Mouse (Mus musculus) left cerebral cortex, adult 8-10 months (tissue): ENCODE results near the gene Gm10337. TPM values are rescaled to one million over a fixed set of nuclear protein-coding genes. Genes with fewer than 3 reads are reported as not detected.

Experiments
- DNase-seq, 2 experiments: peaks; one replicate each; pipeline ENCODE4 v3.0.0; 2022; ENCODE audit warnings: low spot score in 2 of 2
- total RNA-seq, 4 experiments: library from RNA; stranded (reverse); gene quantifications; 2 replicates each; pipeline ENCODE4 v1.2.4; 2022

Gm10337 gene
- total RNA-seq, 4 experiments from 2014 or later, result not detected

DNA sequence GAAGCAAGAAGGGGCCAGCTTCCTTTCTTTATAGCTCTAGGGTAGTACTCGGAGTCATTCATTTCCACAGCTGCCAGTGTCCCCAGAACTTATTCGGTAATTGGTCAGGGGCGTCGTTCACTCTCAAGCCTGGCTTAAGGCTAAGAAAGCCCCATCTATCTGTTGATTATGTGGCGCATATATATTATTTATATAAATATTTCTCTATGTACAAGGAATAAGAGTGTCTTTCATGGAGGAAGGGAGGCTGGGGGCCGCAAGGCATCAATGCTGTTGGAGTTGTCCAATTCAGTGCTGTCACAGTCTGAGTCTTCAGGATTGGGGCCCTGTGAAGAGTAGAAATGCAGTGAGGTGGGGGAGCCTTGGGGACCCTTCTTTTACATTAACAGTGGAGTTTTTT lies 3.7 kb upstream of the Gm10337 start:
- no peak for DNase-seq

DNA sequence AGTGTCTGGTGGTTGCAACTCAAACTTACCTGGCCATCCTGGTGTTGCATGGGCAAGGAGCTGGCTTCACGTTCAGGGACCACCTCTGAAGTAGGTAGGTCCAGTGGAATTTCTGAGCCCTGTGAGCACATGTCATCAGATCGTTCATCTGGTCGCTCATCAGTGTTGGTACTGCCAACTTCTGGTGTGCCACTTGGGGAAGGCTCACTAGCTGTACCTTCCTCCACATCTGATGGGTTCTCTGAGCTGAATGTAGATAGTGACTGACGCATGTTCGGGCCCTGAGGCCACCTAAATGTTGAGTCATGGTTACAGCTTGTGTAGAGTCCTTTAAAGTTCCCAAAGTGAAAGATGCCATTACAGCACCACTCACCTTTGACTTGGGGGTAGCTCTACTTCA lies 3.0 kb upstream of the Gm10337 start:
- no peak for DNase-seq

DNA sequence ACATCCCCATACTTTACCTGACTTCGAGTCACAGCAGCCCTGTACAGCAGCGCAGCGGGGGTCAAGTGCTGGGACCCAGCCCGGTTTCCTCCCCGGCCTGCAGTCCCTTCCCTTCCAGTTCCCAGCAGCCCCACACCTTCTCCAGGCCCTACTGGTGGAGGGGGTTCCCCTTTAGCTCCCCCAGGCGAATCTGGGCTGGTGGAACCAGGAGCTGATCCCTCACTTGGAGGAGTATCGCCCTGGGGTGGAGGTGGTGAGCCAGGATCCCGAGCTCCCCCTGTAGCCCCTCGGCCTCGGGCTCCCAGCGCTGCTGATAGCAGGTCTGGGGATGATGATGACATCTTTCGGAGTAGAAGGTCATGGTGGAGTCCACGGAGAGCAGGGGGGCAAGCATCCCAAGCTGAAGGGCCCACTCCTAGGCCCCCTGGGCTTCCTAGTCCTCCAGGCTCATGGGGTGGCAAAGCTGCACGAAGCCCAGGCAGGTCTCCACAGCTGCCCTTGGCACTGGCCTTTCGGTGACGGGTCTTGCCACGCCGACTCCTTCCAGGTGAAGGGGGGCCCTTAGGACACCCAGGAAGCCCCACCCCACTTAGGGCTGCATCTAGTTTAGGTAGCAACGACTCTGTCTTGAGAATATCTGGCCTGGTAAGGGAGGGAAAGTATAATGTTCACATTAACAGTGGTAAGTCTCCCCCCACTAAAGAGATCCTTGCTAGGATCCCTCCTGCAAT lies 2.3 kb upstream of the Gm10337 start:
- DNase-seq, result no peak

DNA sequence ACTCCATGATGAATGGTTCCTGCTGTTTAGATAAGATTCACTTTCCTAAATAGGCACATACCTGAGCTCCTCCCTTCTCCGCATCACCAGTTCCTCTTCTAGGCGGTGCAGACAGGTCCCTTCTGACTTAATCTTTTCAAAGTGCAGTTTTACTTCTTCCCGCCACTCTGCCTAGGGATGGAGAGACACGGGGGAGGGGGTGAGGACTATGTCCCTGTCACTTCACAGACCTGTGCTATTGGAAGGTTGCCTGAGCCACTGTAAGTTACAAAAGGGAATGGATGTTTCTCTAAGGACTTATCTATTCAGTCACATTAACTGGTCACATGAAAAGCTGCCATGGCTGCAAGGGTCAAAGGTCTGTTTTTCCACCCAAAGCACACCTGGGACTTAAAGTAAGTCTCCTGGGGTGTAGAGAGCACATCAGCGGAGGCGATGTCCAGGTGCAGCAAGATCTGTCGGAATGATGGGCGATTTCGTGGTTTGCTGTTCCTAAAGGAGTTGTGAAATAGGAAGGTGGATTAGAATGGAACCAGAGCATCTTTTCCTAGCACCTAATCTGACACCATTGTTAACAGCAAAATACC lies 1.2 kb upstream of the Gm10337 start:
- no peak for DNase-seq

DNA sequence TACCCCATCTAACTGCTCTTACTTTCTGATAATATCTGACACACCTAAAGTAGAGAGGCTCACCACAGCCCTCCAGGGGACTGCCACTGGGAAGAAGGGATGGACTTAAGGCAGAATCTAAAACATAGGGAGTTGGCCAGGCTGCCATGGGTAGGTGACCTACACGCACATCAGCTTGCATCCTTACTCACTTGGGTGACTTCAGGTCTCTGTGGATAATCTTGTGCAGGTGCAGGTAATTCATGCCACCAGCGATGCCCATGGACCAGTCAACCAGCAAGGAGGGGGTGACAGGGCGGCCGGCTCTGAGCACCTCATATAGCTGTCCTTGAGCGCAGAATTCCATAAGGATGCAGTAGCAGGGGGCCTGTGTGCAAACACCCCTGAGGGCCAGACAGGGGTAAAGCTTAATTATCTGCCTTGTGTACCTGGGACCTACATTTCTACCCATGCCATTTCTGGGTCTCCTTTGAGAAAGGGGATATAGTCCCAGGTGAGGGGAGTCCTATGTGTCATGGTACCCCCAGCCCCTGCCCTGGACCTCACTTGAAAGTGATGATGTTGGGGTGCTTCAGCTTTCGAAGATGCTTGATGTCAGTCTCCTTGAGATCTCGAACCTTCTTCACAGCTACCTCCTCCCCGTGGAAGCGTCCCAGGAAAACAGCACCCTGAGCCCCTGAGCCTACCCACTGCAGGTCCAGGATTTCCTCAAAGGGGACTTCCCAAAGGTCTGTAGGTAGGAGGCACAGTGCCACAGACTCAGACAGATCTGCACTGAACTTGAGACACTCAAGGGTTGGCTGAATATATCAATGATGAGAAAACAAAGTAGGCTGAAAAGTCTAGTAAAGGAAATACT lies 631 bp downstream of the Gm10337 start:
- DNase-seq, result no peak

DNA sequence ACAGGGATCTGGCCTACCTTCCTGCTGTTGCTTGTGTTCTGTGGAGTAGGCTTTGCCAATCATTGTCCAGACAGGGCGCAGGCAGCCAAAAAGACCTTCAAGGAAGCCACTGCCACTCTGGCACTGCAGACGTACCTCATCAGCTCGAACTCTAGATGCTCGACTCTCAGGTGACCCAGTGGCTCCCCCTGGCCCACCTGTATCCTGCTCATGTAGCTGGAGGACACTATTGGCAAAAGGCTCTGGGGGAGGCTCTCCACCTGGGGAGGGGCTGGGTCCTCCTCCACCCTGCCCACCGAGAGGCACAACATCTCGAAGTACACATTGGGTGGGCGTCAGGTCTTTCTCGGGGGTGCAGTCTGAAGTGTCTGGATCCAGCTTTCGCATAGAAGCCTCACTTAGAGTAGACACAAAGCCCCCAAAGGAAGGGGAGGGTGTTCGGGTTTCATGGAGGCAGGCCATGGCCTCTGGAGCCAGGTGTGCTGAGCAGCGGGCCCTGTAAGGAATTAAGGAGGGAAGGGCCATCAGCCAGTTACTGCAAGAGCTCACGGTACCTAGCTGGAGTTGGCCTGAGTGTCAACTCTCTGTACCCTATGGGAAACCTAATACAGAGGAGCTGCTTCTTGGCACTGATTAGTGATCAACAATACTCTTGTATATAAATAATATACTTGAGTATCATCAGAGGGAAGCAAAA lies 1.7 kb downstream of the Gm10337 start:
- DNase-seq, result no peak

DNA sequence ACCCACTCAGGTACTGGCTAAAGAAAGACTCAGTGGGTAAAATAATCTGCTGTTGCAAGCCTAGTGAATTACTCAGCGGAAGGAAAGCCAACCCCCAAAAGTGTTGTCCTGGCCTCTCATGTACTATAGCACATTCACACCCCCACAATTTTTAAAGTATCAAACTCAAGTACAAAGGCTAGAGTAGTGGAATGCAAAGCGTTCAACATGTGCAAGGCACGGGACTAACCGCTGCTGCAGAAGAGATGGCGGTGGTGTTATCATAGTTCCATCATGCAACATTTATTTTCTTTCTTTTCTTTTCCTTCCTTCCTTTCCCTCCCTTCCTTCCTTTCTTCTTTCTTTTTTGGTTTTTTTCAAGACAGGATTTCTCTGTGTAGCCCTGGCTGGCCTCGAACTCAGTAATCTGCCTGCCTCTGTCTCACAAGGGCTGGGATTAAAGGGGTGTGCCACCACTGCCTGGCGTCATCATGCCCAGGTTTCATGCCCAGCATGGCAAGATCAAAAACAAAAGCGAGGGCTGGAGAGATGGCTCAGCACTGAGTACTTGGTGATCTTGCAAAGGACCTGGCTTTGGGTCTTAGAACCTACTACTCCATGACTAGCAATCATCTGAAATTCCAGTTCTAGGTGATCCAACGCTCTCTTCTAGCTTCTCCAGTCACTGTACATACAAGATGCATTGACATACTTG lies 2.4 kb downstream of the Gm10337 start:
- DNase-seq, result no peak

DNA sequence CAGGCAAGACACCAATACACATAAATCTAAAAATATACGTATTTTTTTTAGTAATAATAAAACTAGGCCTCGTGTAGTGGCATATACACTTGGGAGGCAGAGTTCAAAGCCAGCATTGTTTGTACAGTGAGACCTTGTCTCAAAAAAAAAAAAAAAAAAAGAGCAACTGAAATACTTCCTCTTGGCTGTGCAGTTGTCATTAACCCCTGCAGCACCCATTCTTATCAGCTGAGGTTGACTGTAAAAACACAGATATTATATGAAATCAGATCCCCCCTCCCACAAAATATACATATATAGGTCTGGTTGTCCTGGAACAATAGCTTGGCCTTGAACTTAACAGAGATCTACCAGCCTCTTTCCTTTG lies 2.9 kb downstream of the Gm10337 start:
- DNase-seq, result no peak

DNA sequence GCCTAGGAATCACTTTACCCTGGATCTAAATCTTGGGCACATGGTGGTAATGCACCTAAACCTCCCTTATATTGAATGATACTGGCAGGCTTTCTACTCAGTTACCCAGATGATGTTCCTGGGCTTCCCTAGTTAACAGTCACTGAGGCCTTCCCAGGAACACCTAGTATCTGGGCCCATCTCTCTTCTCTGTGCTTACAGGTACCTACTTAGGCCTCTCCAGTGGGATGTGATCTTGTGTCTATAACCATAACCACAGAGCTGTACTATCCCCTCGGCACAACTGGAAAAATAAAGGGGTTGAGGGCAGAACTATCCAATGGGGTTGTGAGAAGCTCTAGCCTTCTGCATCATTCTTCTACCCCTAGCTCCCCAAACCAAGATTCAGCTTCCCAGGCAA lies 3.3 kb downstream of the Gm10337 start:
- no peak for DNase-seq

DNA sequence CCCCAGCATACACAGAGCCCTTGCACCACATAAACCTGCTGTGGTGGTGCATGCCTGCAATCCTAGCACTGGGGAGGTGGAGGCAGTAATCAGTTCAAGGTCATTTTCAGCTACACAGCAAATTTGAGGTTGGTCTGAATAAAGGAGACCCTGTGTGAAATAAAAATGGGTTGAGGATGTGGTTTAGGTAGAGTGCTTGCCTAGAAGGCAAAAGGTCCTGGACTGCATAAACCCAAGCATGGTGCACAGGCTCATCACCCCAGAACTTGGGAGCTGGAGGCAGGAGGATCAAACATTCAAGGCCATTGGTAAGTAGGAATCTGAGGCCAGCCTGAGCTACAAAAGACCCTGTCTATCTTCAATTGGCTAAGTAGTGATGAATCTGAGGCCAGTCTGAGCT lies 4.0 kb downstream of the Gm10337 start:
- DNase-seq, result no peak

DNA sequence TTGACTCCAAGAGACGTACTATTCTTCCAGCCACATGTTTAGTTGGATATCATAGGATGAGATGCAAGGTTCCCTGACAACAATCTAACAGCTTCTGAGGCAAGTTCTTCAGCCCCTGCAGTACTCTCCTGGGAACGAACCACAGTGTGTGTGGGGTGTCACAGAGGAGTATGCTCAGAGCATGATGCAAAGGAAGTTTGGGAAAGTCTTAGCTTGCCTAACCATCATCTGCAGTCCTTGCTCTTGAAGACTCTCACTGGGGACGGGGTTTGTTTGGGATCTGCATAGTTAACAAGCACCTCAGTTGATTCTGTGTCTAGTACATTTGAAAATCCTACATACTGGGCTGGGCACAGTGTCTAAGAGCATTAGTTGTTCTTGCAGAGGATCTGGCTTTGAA lies 4.8 kb downstream of the Gm10337 start:
- no peak for DNase-seq

DNA sequence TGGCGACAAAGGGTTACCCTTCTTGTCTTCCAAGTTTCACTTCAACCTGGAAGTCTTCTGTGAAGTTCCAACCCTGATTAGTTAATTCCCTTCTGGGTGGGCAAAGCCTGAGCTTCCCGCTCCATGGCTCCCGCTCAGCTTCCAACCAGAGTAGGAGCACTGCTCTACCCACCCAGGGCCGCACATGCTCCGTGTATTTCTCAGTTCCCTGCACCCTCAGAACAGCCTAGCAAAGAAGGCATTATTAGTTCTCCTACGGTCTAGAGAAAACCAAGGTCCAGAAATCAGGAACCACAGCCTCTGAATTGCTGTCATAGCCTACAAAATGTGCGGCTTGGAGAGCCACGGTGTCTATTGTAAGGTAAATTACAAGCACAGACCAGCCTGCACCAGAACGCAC lies 6.6 kb downstream of the Gm10337 start:
- DNase-seq, result no peak

DNA sequence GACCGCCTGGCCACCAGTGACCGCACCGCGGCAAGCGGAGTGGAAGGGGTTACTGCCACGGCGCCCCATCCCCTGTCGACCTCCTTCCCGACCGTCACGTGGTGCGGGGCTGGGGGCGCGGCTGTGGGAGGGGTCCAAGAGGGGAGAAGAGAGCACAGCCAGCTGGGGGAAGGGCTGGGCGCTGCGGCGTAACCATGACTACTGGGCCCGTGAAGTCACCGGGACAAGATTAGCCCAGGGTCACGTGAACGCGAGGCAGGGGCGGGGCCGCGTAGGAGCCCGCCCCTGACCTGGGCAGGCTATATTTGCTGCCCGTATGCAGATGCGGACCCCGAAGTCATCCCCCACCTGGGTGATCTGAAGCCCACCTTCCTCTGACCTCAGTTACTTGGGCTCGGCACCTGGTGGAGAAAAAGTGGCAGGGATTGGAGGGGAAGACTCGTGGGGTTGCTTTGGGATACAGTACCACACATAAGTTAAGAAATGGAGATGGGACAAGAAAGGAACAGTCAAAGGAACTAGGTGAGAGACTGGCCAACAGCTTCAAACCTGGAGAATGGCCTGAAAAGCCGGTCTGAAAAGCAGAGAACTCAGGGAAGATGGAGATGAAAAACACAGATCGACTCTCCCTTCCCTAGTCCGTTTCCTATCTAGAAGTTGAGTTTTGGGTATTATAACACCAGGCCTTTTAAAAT lies 7.2 kb downstream of the Gm10337 start:
- DNase-seq, result peak; percentile 66 to 86

DNA sequence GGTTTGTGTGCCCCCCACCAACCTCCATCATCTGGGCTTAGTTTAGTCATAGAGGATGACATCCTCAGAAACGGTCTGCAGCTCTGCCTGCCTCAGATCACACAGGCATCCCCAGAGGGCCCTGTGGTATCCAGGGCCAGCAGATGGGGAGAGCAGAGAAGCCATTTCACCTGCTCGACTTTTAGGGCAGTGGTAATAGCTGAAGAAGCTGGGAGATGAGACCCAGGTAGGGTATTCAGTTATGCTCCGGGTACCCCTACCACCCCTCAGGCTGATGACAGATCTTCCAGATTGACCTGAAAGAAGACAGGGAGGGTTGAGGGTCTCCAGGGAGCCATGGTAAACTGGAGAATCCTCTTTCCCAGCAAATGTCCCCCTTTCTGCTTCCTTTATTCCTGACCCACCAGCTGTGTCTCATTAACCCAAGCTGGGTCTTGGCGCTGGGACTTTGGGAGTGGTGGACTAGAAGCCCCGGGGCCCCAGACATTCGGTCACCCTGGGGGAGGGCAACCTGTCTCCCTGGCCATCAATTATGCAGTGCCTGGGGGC lies 7.8 kb downstream of the Gm10337 start:
- no peak for DNase-seq

DNA sequence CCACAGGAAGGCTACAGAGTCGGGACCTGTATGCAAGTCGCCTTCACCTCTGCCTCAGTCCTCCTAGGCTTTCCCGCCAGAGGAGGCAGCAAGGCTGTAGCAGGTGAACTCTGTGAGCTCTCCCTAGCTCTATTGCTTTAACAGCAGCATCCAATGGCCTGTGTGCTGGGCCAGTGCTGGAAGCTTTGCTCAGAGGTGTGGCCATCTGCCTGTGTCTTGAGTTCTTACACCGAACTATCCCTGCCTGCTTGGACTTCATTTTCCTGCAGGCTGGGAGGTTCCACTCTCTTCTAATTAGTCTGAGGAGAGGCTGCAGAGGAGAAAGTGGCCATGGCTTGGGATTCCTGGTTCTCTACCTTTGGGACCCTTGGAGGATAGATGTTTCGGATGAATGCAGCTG lies 8.5 kb downstream of the Gm10337 start:
- DNase-seq, result no peak

DNA sequence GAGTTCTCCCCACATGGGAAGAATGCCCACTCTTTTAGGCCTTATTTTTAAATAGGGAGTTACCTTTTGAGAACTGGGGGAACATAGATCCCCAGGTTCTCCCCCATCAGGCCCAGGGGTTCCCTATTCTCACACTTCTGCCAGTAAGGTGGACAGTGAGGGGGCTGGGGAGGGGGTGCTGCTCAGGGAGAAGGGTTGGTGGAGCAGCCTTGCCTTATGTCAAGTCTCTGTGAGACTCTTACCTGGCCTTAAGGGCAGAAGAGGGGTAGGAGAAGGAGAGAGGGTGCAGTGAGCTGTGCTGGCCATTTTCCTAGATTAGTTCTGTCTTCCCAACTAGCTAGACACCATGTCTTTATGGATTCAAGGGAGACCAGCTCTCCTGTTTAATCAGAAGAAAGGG lies 8.9 kb downstream of the Gm10337 start:
- DNase-seq, result no peak

DNA sequence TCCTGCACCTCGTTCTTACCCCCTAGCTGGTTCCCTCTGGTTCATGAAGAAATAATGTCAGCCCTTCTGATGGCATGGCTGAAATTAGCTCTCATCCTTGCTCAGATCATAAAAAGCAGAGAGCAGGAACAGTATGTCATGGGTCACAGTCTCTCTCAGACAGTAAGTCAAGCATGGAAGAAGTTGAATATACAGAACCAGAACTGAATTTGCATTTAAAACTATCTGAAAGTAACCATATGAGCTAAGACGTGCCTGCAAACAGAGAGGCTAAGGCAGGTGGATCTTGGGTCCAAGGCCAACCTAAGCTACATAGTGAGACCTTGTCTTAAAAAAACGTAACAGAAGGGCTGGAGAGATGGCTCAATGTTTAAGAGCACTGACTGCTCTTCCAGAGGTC lies 9.5 kb downstream of the Gm10337 start:
- no peak for DNase-seq

DNA sequence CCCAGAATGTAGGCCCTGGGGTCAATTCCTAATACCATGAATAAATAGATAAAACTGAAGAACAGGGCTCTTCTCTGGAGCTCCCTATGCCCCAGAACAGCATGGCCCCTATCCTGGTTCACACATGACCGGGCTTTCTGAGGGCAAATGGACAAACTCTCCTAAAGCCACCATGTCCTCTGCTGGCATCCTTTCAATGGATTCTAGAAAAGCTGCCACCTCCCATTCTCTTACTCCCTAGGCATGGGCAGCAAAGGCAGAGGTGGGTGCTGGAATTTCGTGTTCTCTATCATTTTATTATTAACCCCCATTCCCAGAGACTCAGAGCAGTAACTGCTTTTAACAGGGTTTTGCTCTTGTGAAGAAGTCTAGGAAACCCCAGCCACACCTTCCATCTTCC lies 11.7 kb downstream of the Gm10337 start:
- no peak for DNase-seq

DNA sequence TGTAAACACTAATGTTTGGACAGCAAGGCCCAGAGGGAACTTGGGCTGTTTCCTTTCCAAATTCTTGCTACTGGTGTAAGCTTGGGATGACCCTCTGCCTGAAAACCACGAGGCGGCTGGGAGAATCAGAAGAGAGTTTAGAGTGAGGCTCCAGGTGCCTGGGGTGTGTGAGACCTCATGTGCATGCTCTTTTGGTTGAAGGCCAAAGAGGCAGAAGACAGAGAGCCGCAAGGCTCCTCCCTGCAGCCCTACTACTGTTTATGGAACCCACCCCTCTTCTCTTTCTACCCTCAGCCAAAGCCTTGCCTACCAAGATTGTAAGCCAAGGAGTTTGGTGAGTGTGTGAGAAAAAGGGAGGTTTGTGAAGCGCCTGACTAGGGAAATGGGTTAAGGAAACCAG lies 12.3 kb downstream of the Gm10337 start:
- DNase-seq, result no peak

DNA sequence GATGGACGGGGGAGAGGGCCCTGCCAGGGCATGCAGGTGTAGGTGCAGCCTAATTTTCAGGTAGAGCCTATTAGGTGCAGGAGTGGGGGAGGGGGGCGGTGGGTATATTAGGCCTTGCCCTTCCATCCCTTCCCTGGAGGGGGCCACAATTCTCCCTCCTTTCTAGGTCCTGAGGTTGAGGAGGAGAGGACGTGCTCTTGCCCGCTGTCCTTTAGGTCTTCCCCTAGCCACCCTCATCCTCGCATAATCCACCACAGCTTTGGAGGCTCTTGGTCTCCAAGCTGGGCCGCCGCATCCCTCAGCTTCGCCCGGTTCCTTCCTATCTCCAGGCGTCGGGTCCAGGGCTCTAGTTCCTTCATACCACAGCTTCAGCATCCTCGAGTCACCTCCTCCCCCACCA lies 12.8 kb downstream of the Gm10337 start:
- no peak for DNase-seq
